Mouse (Mus musculus): Measurements from ENCODE around the gene Hcn4.

Hcn4 gene

DNA sequence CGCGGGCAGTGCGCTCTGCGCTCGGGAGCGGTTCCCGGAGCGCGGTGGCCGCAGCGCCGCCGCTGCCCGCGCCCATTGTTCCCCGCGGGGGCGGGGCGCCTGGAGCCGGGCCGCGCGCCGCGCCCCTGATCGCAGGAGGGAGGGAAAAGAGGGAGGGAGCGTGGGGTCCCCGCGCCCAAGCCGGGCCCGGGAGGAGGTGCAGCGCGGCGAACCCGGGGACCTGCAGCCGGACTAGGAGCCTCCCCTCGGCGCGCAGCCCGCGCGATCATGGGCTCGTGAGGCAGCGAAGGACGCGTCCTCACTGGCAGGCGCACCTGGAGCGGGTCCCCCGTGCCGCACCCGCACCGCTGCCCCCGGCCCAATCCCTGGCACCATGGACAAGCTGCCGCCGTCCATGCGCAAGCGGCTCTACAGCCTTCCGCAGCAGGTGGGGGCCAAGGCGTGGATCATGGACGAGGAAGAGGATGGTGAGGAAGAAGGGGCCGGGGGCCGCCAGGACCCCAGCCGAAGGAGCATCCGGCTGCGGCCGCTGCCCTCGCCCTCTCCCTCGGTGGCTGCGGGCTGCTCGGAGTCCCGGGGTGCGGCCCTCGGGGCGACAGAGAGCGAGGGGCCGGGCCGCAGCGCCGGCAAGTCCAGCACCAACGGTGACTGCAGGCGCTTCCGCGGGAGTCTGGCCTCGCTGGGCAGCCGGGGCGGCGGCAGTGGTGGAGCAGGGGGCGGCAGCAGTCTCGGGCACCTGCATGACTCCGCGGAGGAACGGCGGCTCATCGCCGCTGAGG lies at the start of gene Hcn4:
TSS of gene Hcn4 (plus strand) at position 274 of the 779 bp plus-strand sequence.
- in situ Hi-C loops (cut with MboI, MseI) = no loop called here

DNA sequence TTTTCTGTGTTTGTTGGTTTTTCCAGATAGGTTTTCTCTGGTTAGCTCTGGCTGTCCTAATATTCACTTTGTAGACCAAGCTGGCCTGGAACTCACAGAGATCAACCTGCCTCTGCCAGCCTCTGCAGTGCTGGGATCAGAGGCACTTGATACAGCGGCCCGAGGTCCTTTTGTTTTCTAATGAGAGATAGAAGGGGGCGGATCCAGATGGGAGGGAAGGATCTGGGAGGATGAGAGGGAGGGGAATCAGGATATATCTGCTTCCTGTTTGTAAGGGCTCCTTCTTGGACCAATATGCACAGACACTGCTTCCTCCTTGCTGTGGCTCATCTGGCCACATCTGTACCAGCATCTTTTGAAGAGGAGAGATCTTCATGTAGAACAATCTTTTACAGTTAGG lies 48.5 kb upstream of the Hcn4 start:
- in situ Hi-C loops (cut with MboI, MseI) = loop anchor here (5.0 kb wide), 1 partner anchor 62 kb away; no protein-coding TSS in a partner anchor

DNA sequence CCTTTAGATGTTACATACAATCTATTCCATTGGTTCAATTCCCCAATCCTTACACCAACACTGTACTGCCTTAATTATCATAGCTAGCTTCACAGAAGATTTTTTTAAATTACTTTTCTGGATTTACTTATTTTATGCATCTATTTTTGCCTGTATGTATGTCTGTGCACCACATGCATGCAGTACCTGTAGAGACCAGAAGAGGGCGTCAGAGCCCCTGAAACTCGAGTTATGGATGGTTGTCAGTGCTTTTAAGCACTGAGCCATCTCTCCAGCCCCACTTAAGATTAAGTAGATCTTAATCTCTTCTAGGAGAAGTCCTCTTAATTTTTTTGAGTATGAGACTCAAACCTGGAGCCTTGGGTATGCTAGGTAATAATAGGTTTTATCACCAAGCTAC lies 47.8 kb upstream of the Hcn4 start:
- in situ Hi-C loops (cut with MboI, MseI) = no loop called here

DNA sequence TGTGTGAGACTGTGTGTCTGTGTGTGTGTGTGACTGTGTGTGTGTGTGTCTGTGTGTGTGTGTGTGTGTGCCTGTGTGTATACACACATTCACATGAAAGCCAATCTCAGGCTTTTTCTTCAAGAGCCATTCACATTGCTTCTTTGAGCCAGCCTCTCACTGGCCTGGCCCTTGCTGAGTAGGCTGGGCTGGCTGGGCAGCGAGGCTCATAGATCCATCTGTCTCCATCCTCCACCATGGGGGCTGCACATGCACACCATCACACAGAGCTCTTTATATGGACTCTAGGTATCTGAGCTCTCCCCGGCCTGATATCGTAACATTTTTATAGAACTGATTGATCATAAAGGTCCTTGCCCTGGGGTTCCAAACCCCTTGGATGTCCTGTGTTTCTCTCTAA lies 33.7 kb upstream of the Hcn4 start:
- in situ Hi-C loops (cut with MboI, MseI) = loop anchor here (5.0 kb wide), 1 partner anchor 702 kb away; no protein-coding TSS in a partner anchor

DNA sequence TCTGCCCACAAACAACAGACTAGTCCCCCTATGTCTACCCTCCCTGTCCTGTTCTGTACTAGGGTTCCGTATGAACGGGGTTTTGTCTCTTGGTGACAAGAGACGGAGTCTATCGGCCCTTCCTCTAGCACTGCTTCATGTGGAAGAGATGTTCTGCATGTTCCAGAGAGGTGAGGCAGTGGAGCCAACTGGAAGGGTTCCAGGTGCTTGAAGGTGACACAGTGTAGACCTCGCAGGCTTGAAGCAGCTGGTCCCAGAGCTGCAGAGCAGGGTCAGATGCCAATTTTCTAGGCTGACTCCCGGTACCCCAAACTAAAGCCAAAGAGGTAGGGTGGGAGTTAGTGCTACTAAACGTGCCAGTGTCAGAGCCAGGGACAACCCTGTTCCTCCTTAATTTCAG lies 25.1 kb upstream of the Hcn4 start:
- in situ Hi-C loops (cut with MboI, MseI) = no loop called here

DNA sequence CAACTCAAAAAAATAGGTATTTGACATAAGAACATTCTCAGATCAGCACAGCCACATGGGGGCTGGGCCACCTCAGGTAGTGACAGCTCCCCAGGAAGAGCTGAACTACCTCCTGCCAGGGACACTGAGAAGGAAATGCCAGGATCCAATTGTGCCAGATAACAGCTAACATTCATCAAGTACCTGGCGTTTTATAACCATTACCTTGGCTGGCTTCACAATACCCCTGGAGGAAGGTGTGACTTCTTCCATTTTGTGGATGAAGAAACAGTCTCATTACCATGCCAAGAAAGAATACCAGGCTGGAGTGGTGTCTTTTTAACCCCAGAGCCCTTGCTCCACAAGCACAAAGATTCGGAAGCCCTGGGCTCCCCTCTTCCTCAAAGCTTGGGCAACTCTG lies 21.8 kb upstream of the Hcn4 start:
- in situ Hi-C loops (cut with MboI, MseI) = no loop called here

DNA sequence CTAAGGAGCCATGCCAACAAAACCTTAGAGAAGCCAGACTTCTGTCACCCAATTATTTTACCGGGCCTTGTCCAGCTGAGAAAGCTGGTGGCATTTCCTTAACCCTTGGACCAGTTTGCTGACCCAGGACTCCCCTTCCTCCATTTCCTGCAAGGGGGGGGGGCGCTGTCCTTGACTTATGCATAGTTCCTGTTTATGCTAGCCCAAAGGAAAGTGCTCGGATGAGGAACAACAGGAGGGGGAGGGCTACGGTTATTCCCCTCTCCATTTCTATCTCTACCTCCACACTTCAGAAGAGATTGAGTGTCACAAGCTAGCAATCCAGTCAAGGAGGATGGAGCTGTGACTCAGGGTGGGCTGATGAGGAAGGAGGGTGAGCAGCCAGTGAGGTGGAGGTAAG lies 20.9 kb upstream of the Hcn4 start:
- in situ Hi-C loops (cut with MboI, MseI) = no loop called here

DNA sequence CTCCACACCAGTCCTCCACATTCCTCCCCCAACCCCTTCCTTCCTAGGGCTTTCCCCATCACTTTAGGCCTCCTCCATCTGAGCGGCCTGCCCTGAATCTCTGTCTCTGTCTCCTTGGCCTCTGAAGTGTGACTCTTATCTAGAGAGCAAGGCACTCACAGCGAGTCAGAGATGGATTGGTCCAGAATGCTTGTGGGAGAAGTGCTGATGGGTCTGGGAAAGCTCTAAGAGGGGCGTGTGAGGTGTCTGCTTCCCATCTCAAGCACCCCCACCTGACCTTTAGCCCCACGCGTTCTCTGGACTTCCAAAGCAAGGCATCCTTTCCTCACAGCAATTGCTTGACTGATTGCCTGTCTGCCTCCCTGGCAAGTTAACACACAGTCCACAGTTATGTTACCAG lies 20.4 kb upstream of the Hcn4 start:
- in situ Hi-C loops (cut with MboI, MseI) = no loop called here

DNA sequence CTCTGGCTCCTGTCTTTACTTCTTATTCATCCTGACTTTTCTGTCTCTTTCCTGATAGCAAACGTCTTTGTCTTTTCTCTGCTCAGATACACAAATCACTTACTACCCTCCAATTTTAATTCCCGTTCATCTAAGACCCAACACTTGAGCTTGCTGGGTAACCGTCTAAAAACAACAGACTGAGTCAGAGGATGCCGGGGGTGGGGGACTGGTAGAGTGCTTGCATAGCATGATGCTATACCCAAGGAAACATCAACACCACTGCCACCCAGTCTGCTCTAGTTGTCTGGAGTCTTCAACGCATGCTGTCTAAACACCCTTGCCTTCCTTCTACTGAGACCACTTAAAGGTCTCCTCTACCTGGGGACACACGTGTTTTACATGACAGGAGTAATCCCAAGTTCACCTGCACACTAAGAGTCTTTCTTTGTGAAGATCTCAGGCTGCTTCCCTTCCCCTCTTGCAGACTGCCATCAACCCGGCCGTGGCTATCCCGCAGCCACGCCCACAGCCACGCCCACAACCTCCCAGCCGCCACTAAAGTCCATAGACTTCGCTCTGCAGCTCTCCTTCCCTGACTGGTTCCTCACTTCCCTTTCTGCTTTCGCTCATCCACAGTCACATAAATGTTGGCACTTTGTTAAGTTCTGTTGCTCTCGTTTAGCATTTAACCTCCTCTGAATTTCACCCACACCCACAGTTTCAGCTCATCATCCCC lies 17.5 kb upstream of the Hcn4 start:
- in situ Hi-C loops (cut with MboI, MseI) = no loop called here

DNA sequence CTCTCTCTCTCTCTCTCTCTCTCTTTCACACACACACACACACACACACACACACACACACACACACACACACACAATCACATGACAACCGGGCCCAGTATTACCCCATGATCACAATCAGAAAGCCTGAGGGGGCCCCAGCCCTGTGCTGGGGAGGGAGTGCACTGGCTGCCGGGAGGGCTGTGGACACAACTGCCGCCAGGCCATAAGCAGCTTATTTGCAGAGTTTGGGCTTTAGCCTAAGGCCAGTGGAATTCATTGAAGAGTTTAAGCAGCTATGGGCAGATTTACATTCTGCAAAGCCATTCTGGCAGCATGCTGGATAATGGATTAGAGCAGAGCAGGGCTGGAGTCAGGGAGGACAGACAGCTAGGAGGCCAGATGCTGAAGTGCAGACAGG lies 12.0 kb upstream of the Hcn4 start:
- in situ Hi-C loops (cut with MboI, MseI) = no loop called here

DNA sequence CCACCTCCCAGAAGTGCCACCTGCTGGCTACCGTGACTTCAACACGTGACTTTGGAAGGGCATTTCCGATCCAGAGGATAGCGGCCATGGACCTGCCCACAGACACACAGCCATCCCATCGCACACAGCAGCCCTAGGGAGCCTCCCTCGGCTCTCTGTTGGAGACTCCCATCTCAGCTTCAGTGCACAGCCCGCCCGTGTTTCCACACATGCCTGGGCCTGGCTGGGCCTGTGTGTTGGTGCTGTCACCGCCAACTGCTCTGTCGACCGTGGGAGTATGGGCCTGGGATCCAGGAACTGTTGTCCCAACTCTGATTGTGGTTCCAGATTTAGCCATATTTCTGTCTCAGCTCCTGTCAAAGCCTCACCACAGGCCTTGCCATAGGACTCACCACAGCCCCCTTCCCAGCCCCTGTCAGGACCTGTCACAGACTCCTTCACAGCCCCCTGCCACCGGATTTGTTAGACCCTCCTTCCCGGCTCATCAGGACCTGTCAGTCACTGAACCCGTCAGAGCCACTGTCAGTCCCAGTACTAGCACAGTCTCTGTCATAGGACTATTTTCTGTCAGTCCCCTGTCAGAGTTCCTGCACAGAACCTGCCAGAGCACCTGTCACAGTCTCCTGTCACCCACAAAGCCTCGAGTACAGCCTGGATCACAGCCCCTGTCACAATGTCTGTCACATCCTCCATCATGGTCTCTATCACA lies 7.5 kb upstream of the Hcn4 start:
- in situ Hi-C loops (cut with MboI, MseI) = no loop called here

DNA sequence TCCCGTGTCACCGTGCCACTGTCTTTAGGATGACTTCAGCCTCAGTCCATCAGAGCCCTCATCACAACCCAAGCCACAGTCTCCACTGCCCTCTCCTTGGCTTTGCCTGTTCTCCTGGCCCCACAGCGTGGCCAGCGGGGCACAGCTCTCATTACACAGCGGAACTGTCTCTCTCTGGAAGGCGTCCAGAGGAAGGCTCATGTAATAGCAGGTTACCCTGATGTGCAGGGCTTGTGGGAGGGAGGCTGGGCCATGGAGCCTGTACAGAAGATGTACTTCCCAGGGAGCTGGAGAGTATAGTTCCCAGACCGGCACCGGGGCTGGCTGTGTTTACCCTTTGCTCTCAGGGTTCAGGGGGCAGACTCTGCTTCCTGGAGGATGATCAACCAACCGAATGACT lies 6.8 kb upstream of the Hcn4 start:
- in situ Hi-C loops (cut with MboI, MseI) = no loop called here

DNA sequence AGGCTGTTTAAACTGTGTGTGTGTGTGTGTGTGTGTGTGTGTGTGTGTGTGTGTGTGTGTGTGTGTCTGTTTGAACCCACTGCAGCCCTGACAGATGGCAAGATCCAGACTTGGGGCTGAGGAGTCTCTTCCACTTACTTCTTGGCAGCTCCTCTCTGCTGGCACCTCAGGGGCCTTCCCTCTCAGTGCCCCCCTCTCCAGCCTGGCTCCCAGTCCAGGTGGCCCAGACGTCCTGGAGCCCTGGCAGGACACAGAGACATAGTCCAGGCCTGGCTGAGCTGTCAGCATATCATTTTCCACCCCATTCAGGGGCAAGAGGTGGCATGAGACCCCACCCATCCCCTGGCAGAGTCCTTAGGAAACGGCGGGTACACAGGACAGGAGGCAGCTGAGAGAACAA lies 5.5 kb upstream of the Hcn4 start:
- in situ Hi-C loops (cut with MboI, MseI) = no loop called here

DNA sequence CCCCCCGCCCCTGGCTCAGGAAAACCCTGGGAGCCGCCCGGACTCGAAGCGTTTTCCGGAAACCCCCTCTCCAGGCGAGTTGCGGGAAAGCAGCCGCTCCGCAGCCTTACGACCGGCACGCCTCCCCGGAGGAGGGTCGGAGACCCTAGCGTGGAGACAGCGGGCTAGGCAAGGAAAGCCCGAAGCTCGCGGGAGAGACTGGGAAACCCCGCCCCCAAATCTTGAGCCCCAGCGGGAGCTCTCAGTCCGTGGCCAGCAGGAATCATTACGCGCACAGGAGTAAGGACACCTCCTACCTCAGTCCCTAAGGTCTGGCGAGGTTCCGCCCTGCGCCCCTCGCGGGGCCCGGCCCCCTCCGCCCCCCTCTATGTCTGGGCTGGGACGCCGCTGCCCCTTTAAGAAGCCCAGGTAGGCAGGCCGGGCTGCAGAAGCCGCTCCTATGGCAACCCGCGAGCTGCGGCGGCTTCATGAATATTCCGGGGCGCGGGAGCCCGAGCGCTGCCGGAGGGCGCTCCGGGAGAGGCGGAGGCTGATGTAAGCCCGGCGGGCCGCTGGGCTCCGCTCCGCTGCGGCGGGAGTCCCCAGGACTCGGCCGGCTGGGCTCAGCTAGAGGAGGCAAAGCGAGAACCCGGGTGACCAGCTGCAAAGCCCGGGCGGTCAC lies 651 bp upstream of the Hcn4 start:
- in situ Hi-C loops (cut with MboI, MseI) = no loop called here

DNA sequence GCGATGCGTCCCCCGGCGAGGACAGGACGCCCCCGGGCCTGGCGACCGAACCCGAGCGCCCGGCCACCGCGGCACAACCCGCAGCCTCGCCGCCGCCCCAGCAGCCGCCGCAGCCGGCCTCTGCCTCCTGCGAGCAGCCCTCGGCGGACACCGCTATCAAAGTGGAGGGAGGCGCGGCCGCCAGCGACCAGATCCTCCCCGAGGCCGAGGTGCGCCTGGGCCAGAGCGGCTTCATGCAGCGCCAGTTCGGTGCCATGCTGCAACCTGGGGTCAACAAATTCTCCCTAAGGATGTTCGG lies 655 bp downstream of the Hcn4 start:
- in situ Hi-C loops (cut with MboI, MseI) = no loop called here

DNA sequence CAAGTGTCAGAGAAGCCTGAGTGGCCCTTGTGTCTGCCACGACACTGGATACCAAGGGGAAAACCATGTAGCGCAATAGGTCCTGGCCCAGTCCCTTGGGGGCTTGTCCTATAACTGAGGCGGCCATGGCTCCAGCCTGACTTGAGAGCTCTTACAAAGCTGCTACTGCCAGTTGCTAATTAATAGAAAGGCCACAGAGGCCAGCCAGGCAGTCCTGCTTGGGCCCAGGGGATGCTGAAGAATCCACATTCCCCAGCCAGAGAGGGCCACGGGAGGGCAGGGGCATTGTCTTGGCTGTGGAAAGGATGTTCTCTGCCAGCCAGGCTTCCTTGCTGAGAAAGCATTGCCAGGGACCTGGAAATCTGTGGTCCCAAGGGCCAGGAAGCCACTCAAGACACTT lies 6.4 kb downstream of the Hcn4 start:
- in situ Hi-C loops (cut with MboI, MseI) = no loop called here

DNA sequence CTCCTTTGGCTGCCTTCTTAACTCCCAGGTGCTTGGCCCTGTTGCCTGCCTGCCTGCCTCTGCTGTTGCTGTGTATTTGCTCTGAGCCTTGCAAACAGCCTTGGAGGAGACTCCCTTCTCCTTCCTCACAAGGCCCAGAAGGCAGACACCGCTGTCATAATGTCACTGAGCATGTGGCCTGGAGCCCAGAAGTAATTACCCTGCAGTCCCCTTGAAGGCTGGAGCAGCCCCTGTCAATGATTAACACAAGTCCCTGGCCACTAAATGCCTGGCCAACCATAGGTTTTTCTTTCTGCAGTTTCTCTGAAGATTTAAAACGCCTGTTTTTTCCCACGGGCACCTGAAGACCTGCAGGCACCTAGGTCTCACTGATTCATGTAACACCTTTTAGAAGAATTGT lies 9.7 kb downstream of the Hcn4 start:
- in situ Hi-C loops (cut with MboI, MseI) = no loop called here

DNA sequence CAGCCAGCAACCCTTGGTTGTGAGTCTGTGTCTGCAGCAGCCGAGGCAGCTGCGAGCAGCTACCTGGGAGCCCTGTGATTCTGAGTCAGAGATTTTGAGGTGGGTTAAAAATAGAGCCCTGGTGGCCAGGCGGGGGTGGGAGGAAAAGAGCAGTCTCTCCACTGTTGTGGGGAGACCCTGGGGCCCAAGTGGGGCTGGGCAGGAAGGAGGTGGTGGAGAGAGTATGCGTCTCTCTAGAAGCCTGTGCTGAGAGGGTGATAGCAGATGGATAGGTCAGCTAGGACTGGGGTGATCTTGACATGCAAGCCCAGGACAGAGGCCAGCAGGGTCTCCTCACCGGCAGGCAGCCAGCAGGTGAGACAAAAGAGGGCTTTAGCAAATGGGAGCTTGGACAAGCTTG lies 14.0 kb downstream of the Hcn4 start:
- in situ Hi-C loops (cut with MboI, MseI) = no loop called here

DNA sequence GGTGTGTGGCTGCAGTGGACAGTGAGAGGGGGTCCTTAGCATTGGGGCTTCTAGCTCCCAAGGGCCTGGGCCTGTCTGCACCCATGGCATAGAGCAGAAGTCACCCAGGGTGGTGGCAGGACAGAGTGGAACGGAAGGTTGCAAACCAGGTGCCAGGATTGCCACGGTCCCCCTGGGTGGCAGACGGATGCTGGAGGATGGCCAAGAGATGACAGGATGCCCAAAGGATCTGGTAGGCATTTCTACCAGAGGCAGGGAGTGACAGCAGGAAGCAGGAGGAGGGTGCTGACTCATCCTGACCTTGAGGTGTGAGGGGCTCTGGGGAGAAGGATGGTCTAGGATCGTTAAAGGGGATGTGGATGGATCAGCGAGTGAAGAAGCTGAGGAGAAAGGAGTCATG lies 15.3 kb downstream of the Hcn4 start:
- in situ Hi-C loops (cut with MboI, MseI) = no loop called here

DNA sequence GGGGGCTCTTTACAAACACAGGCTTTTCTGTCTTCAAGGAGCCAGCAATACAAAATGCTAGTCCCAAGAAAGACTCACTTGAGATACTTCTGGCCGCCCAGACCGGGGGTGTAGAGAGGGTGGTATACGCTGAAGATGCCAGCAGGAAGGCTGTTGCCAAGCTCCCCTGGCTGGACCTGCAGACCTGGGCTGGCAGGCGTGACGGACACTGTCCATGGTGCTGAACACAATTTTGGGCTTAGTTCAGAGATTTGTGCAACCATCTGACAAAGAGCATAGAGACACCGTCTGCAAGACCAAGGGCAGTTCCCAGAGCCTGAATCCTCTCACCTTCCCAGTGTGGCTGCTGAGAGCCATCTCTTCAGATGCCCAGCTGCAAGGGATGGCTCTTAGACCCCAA lies 18.4 kb downstream of the Hcn4 start:
- in situ Hi-C loops (cut with MboI, MseI) = no loop called here

DNA sequence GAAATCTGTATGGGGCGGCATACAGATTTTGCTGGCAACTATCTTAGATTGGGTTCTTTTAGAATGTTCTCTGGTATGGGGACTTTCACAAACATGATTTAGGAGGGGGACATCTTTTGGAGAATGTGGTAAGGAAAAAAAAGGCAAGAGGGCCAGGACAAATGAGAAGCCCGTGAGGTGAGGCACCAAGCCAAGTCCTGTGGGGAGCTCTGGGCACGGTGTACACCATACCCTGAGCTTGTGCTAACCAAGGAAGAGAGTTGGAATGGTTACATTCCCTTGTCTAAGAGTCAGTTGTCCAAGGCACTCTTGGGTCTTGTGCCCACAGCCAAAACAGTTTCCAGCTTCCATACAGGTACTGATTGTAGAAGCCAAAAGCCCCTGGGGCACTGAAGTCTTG lies 21.4 kb downstream of the Hcn4 start:
- in situ Hi-C loops (cut with MboI, MseI) = no loop called here

DNA sequence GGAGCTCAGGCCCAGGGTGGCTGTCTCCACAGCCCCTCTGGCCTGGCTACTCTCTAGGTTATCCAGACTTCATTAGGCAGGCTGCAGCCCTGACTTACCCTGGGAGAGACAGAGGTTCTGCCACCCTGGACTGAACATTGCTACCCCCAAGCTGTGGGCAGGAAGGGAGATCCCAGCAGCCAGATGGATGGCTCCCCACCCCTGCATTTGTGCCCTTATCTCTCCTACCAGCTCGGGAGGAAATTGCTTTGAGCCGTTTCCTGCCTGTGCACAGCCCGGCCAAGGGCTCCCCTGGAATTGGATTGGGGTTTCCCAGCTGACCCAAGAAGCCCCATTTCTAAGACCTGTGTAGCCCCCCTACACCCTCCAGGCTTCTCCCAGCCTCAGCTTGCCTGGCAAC lies 23.8 kb downstream of the Hcn4 start:
- in situ Hi-C loops (cut with MboI, MseI) = no loop called here
